Mouse (Mus musculus): Measurements from ENCODE around the gene AY761184. TPM values are rescaled to one million over a fixed set of nuclear protein-coding genes. Genes with fewer than 3 reads are reported as not detected.
"Not testable (repeated sequence)": the region's sequence is repeated elsewhere in the genome, so short reads cannot be mapped to it uniquely, and the experiment has no call there.

Gene AY761184
- not detected in 2 replicates for total RNA-seq (2015)
- total RNA-seq (2017) = not detected in 2 replicates

GRCm38 (mm10) chr8:21703545-21703944, at the start of gene AY761184:
TSS of gene AY761184 (minus strand) at chr8:21703645.
- not testable (repeated sequence) for ATAC-seq (ENCODE audit: poor library complexity, severe bottlenecking)

GRCm38 (mm10) chr8:21665497-21665896, 37.9 kb downstream of the AY761184 start, which contains the start of gene Defa34:
TSS of gene Defa34 (plus strand) at chr8:21665797.
- ATAC-seq (ENCODE audit: poor library complexity, severe bottlenecking) = not testable (repeated sequence)

GRCm38 (mm10) chr8:21655480-21655879, 48.0 kb downstream of the AY761184 start, which contains the start of gene Defa17:
TSS of gene Defa17 (plus strand) at chr8:21655780.
- ATAC-seq (ENCODE audit: poor library complexity, severe bottlenecking) = not testable (repeated sequence)

Other genes starting within 250 kb of the AY761184 start
- gene Gm7849, start 247.1 kb downstream of the AY761184 start, total RNA-seq (2015) = not detected in 2 replicates
- not detected in 2 replicates for gene Gm7849, start 247.1 kb downstream of the AY761184 start, total RNA-seq (2017)
- gene Defa20, start 194.4 kb downstream of the AY761184 start, total RNA-seq (2015) = not detected in 2 replicates
- not detected in 2 replicates for gene Defa20, start 194.4 kb downstream of the AY761184 start, total RNA-seq (2017)
- gene Defa32, start 174.6 kb downstream of the AY761184 start, total RNA-seq (2015) = not detected in 2 replicates
- gene Defa32, start 174.6 kb downstream of the AY761184 start, total RNA-seq (2017) = not detected in 2 replicates
- gene Defa37, start 138.3 kb downstream of the AY761184 start, total RNA-seq (2015) = not detected in 2 replicates
- not detected in 2 replicates for gene Defa37, start 138.3 kb downstream of the AY761184 start, total RNA-seq (2017)
- not detected in 2 replicates for gene Defa28, start 120.6 kb downstream of the AY761184 start, total RNA-seq (2015)
- gene Defa28, start 120.6 kb downstream of the AY761184 start, total RNA-seq (2017) = not detected in 2 replicates
- not detected in 2 replicates for gene Gm7861, start 109.1 kb downstream of the AY761184 start, total RNA-seq (2015)
- gene Gm7861, start 109.1 kb downstream of the AY761184 start, total RNA-seq (2017) = not detected in 2 replicates
- gene Defa26, start 85.5 kb downstream of the AY761184 start, total RNA-seq (2015) = not detected in 2 replicates
- not detected in 2 replicates for gene Defa26, start 85.5 kb downstream of the AY761184 start, total RNA-seq (2017)
- not detected in 2 replicates for gene Defa17, start 47.9 kb downstream of the AY761184 start, total RNA-seq (2015)
- gene Defa17, start 47.9 kb downstream of the AY761184 start, total RNA-seq (2017) = not detected in 2 replicates
- gene Defa34, start 37.8 kb downstream of the AY761184 start, total RNA-seq (2015) = not detected in 2 replicates
- gene Defa34, start 37.8 kb downstream of the AY761184 start, total RNA-seq (2017) = not detected in 2 replicates
- not detected in 2 replicates for gene Defa24, start 30.8 kb upstream of the AY761184 start, total RNA-seq (2015)
- gene Defa24, start 30.8 kb upstream of the AY761184 start, total RNA-seq (2017) = not detected in 2 replicates
- not detected in 2 replicates for gene Defb50, start 119.9 kb upstream of the AY761184 start, total RNA-seq (2015)
- not detected in 2 replicates for gene Defb50, start 119.9 kb upstream of the AY761184 start, total RNA-seq (2017)
- gene Defb2, start 136.3 kb upstream of the AY761184 start, total RNA-seq (2015) = not detected in 2 replicates
- not detected in 2 replicates for gene Defb2, start 136.3 kb upstream of the AY761184 start, total RNA-seq (2017)
- gene Defb10, start 155.3 kb upstream of the AY761184 start, total RNA-seq (2015) = not detected in 2 replicates
- not detected in 2 replicates for gene Defb10, start 155.3 kb upstream of the AY761184 start, total RNA-seq (2017)
- not detected in 2 replicates for gene Defb9, start 181.8 kb upstream of the AY761184 start, total RNA-seq (2015)
- not detected in 2 replicates for gene Defb9, start 181.8 kb upstream of the AY761184 start, total RNA-seq (2017)
- not detected in 2 replicates for gene Defb11, start 202.8 kb upstream of the AY761184 start, total RNA-seq (2015)
- gene Defb11, start 202.8 kb upstream of the AY761184 start, total RNA-seq (2017) = not detected in 2 replicates
- gene Defb15, start 229.1 kb upstream of the AY761184 start, total RNA-seq (2015) = not detected in 2 replicates
- not detected in 2 replicates for gene Defb15, start 229.1 kb upstream of the AY761184 start, total RNA-seq (2017)
- gene Defb35, start 234.7 kb upstream of the AY761184 start, total RNA-seq (2015) = not detected in 2 replicates
- gene Defb35, start 234.7 kb upstream of the AY761184 start, total RNA-seq (2017) = not detected in 2 replicates
- gene Defb13, start 243.1 kb upstream of the AY761184 start, total RNA-seq (2015) = not detected in 2 replicates
- gene Defb13, start 243.1 kb upstream of the AY761184 start, total RNA-seq (2017) = not detected in 2 replicates